Mouse (Mus musculus) CD8-positive naive resting alpha-beta T cell, adult 57 days (primary cell): Measurements from ENCODE around the gene Cyp2j12. TPM values are rescaled to one million over a fixed set of nuclear protein-coding genes. Genes with fewer than 3 reads are reported as not detected.

Source experiments
- total RNA-seq: library from RNA; stranded (reverse); gene quantifications from one replicate; pipeline ENCODE4 v1.2.4, GENCODE M21; 2023

The Cyp2j12 gene
- not detected for total RNA-seq

DNA sequence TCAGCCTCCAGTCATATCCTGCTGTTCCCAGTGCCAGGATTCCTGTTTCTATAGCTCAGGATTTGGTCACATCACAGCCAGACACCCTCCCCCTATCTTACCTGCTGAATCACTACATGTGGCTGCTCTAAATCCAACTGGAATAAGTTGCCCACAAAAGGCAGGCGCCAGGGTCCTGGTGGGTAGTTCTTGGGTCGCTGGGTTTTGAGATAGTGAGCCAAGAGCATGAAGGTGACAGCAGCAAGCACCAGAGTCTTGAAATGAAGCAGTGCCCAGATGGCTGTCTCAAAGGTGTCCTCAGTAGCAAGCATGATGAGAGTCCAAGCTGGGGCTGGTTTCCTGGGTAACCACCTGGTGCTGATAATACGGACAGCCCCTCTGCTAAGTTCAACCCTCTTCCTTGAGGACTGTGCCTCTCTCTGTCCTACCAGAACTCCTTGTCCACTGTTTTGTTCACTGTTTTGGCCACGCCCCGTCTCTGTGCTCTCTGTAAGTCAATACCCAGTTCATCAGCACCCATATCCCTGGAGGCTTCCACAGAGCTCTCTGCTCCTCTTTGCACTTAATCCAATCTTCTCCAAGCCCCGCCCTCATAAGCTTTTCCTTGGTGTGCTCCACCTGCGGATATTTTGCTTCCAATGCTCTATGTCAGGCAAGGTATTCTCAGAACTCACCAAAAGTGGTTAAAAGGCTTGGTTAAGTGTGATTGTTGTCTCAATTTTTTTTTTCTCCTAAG lies at the start of gene Cyp2j12:
Gene Cyp2j12 (minus strand): TSS at position 421 of the 736 bp plus-strand sequence.

DNA sequence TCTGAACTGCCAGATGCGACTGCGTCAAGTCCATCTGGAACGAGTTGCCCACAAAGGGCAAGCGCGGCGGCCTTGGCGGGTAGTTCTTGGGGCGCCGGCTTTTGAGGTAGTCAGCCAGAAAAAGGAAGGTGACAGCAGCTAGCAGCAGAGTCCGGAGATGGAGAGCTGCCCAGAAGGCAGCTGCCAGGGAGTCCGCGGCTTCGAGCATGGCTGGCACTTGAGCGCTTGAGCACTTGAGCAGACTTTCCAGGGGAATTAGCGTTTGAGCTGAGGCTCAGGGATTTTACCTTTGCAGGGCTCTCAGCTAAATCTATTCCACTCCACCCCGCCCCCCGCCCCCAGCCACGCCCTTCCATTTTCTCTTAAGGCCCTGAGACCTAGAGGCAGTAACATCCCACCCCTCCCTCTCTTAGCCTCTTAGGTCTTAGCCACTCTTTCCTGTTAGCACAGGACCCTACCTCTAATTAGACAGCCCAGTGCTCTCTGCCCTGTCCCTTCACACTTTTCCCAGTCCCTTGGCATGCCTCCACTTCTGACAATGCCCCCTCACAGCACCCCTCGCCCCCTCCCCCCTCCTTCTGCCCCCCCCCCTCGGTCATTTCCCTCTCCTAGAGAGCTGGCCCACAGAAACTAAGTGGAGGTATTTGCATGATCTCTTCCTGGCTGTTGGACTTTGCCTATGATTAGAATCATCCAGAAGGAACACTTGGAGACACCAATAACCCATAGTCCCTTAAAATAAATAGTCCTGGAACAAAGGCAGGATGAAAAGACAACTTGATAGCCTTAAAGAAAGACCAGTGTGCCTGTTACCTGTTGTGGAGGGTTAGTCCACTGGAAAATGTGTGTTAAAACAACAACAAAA lies 63.5 kb downstream of the Cyp2j12 start, which contains the start of gene Cyp2j13:
Gene Cyp2j13 (minus strand): TSS at position 286 of the 865 bp plus-strand sequence.

Other genes with a start within 250 kb of the Cyp2j12 start
- gene Hook1, start 173.9 kb downstream of the Cyp2j12 start, total RNA-seq, result 26.8 TPM
- not detected for gene Cyp2j13, start 63.6 kb downstream of the Cyp2j12 start, total RNA-seq
- not detected for gene Cyp2j7, start 95.5 kb upstream of the Cyp2j12 start, total RNA-seq
- not detected for gene Cyp2j11, start 207.5 kb upstream of the Cyp2j12 start, total RNA-seq